Mouse (Mus musculus) retina, adult 2 months (tissue): ENCODE measurements around the gene Gpr18.
"Not testable (repeated sequence)": the region's sequence is repeated elsewhere in the genome, so short reads cannot be mapped to it uniquely, and the experiment has no call there.

Experiments
- DNase-seq: peaks from one replicate; pipeline ENCODE4 v3.0.0-alpha.2; 2012; ENCODE audit warnings: low read depth, low spot score

Gene Gpr18

DNA sequence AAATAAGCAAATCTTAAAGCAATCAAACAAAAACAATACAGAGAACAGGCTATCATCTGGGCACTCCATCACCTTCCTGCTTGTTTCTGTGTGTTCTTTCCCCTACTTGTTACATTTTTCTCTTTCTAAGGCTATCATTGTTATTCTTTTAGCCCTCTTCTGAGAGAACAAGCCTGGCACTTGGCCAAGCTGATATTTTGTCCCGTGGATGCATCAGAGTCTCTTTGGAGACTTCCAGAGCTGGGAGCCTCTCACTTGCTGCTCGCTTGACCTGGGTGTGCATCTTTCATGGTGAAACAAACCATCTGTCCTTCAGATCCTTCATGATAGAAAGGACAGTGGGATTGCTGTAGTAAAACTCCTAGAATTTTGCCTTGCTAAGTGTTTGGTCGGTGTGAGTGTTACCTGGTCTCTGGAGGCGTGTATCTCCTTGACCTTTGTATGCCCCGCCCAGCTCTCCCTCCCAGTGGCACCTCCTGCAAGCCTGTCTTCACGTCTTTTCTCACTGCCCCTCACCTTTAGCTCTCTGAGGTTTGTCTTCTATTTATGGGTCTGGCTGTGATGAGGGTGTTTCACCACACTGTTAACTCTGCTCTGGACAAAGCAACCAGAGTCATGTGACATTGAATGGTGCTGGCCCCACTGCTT, 31.3 kb downstream of the Gpr18 start:
- no peak for DNase-seq

DNA sequence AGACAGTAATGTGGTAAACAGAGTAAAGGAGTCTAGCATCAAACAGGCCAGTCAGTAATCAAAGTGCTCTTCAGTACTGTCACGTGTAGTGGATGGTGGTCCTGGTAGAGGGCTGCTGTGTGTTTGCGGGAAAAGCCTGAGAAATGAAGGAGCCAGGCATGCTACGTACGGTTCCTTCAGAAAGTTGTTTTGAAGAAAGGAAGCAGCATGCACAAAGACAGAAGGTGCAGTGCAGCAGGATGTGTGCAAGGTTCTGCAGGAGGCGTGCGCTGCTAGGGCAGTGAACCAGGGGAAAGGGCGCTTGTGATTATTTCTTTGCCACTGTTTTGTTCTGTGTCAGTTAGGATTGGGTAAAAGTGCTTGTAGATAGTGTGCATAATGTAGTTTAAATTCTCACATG, 34.4 kb downstream of the Gpr18 start:
- no peak for DNase-seq

DNA sequence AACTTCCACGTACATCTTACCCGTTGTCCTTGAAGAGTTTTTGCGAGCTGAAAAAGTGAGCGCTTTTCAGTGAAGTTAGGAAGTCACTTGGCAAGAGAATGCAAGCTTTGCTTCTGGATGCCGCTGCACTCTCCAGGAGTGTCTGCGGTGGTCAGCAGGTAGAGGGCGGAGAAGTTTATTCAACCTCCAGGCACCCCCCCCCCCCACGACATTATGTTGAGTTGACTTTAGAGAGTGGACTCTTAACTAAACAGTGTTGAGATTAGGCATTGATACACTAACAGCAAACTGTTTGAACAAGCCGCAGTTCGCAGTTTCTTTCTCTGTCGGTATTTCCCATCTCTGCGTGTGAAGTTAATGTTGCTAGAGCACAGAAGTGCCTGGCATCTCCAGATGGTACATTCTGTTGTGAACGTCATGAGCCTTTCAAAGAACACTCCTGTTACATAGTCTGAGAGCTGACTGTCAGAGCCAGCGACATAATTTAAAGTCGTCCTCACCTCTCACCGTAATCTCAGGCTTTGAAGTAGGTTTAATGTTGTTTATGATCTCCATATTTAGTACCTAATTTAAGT, 36.2 kb downstream of the Gpr18 start:
- no peak for DNase-seq

DNA sequence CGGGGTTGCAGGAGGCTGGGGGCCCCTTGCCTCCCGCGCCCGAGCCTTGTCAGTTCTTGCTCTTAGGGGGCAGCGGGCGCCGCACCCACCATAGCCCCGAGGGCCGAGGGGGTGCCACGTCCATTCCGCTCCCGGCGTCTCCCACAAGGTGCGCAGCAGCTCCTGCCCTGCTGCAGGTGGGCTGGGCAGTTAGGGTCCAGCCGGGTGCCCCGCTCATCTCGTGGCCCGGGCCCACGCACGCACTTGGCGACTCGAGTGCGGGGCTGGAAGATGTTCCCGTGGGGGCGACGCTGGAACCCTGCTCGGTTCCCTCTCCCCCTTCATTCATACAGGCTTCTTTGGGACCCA, 36.7 kb downstream of the Gpr18 start:
- DNase-seq = no peak

DNA sequence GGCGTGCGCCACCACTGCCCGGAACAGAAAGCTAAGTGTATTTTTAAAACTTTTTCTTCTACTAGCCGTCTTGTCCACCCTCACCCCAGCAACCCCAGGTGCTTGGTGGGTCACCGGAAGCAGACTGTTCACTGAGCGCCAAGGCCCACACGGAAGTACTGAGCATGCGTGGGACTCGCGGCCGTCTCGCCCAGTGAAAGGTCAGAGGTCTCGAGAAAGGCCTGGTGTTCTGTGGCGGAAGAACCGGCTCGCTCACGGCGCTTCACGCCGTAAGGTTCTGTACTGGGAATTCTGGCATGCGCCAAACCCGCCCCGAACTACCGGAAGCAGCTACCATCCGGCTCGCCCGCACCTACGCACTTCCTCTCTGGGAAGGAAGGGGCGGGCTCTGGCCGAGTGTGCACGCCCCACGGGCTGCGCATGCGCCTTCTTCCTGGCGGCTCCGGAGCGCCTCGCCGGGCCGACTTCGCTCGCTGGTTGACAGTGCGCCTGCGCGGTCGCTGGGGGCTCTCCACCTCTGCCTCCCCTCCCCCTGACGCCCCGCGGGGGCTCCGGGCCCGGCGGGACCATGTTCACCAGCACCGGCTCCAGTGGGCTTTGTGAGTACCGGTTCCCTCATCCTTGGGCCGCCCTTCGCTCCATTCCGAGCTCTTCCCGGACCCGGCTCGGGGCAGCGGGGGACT, 37.3 kb downstream of the Gpr18 start, which contains the start of gene Ubac2:
Gene Ubac2, plus strand, starts transcription at position 445 of the 683 bp plus-strand sequence.
- peak; percentile 97 for DNase-seq

DNA sequence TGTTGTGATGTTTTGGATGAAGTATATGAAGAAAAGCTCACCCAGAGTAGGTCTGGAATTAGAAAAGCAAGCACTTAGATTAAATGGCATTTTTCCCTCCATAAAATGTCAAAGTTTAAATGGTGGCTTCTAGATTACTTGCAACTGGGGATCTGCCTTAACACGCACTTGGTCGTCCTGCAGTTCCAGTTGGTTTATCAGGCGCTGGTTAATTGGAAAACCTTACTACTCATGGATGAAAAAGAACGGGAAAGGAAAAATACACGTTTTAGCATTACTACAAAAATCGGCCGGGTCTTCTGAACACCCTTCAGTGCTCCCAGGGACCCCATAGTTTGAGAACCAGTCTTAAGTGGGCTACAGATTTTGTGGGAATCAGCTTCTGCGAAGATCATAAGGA, 37.9 kb downstream of the Gpr18 start:
- no peak for DNase-seq

DNA sequence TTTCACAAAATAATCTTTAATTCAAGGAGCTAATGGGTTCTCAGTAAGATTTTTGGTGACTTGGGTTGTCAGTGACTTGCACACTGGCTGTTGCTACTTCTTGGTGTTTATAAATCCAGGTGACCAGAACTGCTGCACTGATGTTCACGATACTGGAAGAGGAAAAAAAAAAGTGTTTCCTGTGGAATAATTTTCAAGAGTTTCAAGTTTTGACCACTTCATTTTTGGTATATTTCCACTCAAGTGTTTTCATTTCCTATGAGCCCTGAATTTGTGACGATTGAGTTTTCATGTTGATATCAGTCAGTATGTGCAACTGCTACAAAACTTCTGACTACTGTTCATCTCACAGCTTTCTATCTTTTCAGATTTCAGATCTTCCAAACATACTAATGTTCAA, 38.7 kb downstream of the Gpr18 start:
- no peak for DNase-seq

DNA sequence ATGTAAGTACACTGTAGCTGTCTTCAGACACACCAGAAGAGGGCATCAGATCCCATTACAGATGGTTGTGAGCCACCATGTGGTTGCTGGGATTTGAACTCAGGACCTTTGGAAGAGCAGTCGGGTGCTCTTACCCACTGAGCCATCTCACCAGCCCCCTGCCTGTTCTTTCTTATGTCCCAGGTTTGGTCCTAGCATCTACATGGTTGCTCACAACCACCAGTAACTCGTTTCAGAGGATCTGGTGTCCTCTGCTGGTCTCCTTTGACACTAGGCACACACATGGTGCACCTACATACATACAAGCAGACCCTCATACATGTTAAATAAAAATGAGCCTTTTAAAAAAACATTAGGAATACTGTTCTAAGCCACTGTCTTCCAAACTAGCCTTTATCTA, 39.4 kb downstream of the Gpr18 start:
- DNase-seq = not testable (repeated sequence)

DNA sequence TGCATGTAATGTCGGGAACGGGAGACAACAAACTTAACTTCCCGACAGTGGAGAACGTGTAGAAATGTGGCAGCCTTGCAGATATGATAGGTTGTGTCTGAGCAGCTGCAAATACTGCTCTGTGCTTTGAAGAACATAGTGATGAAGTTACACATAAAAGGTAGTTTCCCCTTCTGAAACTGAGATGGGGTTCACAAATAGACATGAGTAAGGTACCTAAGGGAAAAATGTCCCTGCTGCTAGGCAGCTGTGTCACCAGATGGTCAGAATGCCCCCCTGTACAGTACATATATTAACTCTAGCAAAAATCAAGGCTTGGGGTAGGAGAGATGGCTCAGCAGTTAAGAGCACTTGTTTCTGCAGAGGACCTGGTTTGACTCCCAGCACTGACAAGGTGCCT, 41.9 kb downstream of the Gpr18 start:
- no peak for DNase-seq

DNA sequence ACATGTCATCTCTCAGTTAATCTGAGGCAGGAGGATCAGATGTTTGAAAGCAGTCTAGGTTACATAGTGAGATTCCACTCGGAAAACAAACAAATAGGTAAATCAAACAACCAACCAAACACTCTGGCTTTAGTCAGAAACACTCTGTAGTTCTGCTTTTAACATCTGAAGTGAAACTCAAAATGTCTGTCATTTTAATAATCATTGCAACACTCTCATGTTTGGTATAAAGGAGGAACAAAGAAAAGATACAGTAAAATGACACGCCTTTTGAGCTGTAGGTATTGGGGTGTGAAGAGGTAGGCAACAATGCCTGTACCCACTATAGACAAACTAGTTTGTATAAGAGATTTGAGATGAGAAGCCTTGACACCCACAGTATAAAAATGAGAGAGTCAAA, 42.4 kb downstream of the Gpr18 start:
- no peak for DNase-seq

DNA sequence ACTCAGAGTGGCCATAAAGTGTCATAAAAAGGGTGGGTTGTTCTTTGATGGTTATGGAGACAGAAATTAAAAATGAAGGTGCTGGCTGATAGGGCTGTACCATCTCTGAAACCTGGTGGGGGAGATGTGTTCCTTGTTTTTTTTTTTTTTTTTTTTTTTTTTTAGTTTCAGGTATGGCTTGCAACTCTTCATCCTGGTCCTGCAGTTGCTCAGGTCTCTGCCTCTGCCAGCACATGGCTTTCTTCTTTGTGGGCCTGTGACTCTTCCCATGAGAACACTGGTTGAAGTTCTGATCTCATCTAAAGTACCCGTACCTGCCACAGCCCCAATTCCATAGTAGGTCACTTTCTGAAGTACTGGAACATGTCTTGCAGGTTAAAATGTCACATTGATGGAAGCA, 42.8 kb downstream of the Gpr18 start:
- DNase-seq = no peak

DNA sequence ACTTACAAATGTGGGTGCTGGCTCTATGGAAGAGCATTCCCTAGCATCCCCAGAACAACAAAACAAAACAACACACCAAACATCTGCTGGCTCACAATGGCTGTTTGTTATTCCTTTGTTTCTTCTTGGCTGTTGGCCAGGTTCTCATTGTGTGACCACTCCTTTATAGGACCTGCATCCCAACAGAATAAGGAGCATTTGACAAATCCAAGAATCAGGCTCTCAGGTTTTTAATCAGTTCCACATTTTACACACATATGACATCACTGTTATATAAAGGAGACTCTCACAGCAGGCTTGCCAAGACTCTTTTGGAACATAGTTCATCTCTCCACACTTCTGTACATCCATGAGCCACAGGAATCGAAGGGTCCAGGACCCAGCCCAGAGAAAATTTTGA, 46.5 kb downstream of the Gpr18 start:
- no peak for DNase-seq

DNA sequence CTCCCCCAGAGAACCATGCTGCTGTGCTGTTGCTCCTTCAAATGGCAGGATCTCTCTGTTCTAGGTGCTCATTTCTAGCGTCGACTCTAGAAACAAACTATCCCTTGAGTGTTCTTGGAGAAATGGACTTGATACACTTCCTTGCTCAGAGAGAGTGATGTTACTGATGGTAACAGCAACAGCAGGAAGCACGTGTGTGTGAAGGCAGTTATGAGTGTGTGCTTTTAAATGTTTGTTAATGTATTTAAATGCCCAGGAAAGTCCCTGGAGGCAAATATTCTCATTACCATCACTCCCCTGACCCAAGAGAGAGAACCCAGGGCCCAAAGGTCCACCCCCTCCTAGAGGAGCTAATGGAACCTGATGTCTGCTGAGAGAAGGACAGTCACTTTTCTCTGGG, 49.0 kb downstream of the Gpr18 start:
- DNase-seq = no peak

DNA sequence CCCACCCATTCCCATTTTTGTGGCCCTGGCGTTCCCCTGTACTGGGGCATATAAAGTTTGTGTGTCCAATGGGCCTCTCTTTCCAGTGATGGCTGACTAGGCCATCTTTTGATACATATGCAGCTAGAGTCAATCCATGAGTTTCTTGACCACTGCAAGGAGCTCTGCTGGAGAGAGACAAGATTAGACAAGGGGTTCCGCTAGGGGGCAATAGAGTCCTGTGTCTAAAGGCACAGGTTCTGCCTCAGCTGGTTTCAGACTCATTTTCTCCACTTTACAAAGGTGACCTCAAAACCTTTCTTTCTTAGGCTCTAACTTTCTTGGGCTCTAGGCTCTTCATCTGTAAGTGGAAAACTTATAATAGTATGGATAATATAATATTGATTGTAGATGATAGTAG, 50.4 kb downstream of the Gpr18 start:
- peak; percentile 45 for DNase-seq
